ENCODE assay signal across 10 mouse cellular contexts in genomic region chr3:81924931-81925330, GRCm38 (mm10). TPM values are rescaled to one million over a fixed set of nuclear protein-coding genes. Genes with fewer than 3 reads are reported as not detected.
DNase-seq lines count a peak whose midpoint lies in the region; ATAC-seq lines count a peak whose summit lies in the region.
"Had no signal": no experiment of that assay in that cellular context is flagged by ENCODE, and none has a peak within 500 bp of the region (broad histone marks: within the 10 kb centered on the region; RNA-seq: fewer than 3 reads in every experiment).

No protein-coding gene starts in this region.

- H3K4me2 ChIP-seq in midbrain, embryonic 14.5 days (ENCODE audit: low read length), result no peak overlapping the region

- no peaks in the 10 kb centered on the region for H3K36me3 ChIP-seq in midbrain, embryonic 14.5 days (ENCODE audit: control insufficient read depth, insufficient read depth, low read length)

- WGBS in midbrain, embryonic 14.5 days, result 0% methylated on average over 1 of the region's 1 CpGs

- peak; percentile 22 for DNase-seq in gastrocnemius, postnatal 10 days
- DNase-seq in gastrocnemius, postnatal 25 days, result no peak
- DNase-seq in 3T3-L1 (ENCODE audit: low read depth, low spot score), result peak; percentile 87
- DNase-seq in NIH3T3 (ENCODE audit: low read depth), result peak; percentile 84
- DNase-seq in embryo, embryonic 11 days, result peak; percentile 82
- DNase-seq in kidney, postnatal 14 days, result peak; percentile 56
- peak; percentile 90 for DNase-seq in midbrain, embryonic 14.5 days

- no peak overlapping the region for H3K4me3 ChIP-seq in midbrain, embryonic 14.5 days (replicated peaks; ENCODE audit: low read depth, low read length)
- H3K4me3 ChIP-seq: myocyte had no signal

- no peak for ATAC-seq in midbrain, embryonic 14.5 days (ENCODE audit: low FRiP score, low TSS enrichment)
- no peak for ATAC-seq in monocyte, adult 5-6 weeks (replicated peaks; ENCODE audit: insufficient number of reproducible peaks, low FRiP score, low TSS enrichment, poor library complexity, severe bottlenecking)

- H3K27ac ChIP-seq in midbrain, embryonic 14.5 days (replicated peaks; ENCODE audit: low read depth, low read length), result no peak overlapping the region

- no peaks in the 10 kb centered on the region for H3K9me3 ChIP-seq in midbrain, embryonic 14.5 days (ENCODE audit: control insufficient read depth, low read length)

- no peak overlapping the region for H3K9ac ChIP-seq in midbrain, embryonic 14.5 days (replicated peaks; ENCODE audit: low read length)

- peaks cover 9% of the 10 kb centered on the region for H3K4me1 ChIP-seq in midbrain, embryonic 14.5 days (ENCODE audit: control insufficient read depth, insufficient read depth, low read length)

- H3K27me3 ChIP-seq in midbrain, embryonic 14.5 days (ENCODE audit: control insufficient read depth, insufficient read depth, low read length), result no peaks in the 10 kb centered on the region

RNA-seq across cellular contexts. Expression of gene Ctso, which starts 7.5 kb away (rescaled TPM):
- total RNA-seq in gastrocnemius, postnatal 10 days (2021), result 1 to 10 TPM; 5.2 to 7.7 TPM
- 1 to 10 TPM; 3.6 to 4.6 TPM for total RNA-seq in gastrocnemius, postnatal 25 days (2021)
- 5.1 and 7.1 TPM in 2 replicates for polyA plus RNA-seq in midbrain, embryonic 14.5 days (2014; fragmentation: Nextera tagmentation; extraction: Ambion mirVana)
- 23.3 to 50.0 TPM (median 31.5 TPM) in 3 replicates for total RNA-seq in monocyte, adult 5-6 weeks (2017)

RNA-seq across cellular contexts. Expression of gene Tdo2, which starts 51.1 kb away (rescaled TPM):
- not detected for total RNA-seq in gastrocnemius, postnatal 10 days (2021)
- total RNA-seq in gastrocnemius, postnatal 25 days (2021), result not detected
- polyA plus RNA-seq in midbrain, embryonic 14.5 days (2014; fragmentation: Nextera tagmentation; extraction: Ambion mirVana), result 0.25 TPM in 1 of 2 replicates, not detected in the other
- total RNA-seq in monocyte, adult 5-6 weeks (2017), result not detected in 3 replicates
- polyA plus RNA-seq: myocyte had no signal

RNA-seq across cellular contexts. Expression of gene Asic5, which starts 57.2 kb away (rescaled TPM):
- not detected for total RNA-seq in gastrocnemius, postnatal 10 days (2021)
- total RNA-seq in gastrocnemius, postnatal 25 days (2021), result not detected
- polyA plus RNA-seq in midbrain, embryonic 14.5 days (2014; fragmentation: Nextera tagmentation; extraction: Ambion mirVana), result not detected in 2 replicates
- total RNA-seq in monocyte, adult 5-6 weeks (2017), result not detected in 3 replicates
- total RNA-seq: layer of hippocampus, adult 18-20 months had no signal
- polyA plus RNA-seq: myocyte had no signal
